Mouse (Mus musculus): Measurements from ENCODE around the gene 1500009C09Rik.
A peak's percentile ranks its signal among the peaks of the same experiment; 100 is the strongest.

1500009C09Rik gene

GRCm38 (mm10) chr15:82247131-82247776 is 4.9 kb upstream of the 1500009C09Rik start:
- DNase-seq (ENCODE audit: low read depth): no peak

- no peak for DNase-seq (ENCODE audit: low read depth)
Measured at GRCm38 (mm10) chr15:82251579-82251978, 618 bp upstream of the 1500009C09Rik start.

GRCm38 (mm10) chr15:82255248-82255647 is 3.1 kb downstream of the 1500009C09Rik start:
- DNase-seq (ENCODE audit: low read depth): no peak

GRCm38 (mm10) chr15:82255944-82256383 is 3.8 kb downstream of the 1500009C09Rik start:
- no peak for DNase-seq (ENCODE audit: low read depth)

GRCm38 (mm10) chr15:82259510-82259909 is 7.3 kb downstream of the 1500009C09Rik start:
- DNase-seq (ENCODE audit: low read depth): peak; percentile 53

- peak; percentile 24 for DNase-seq (ENCODE audit: low read depth)
Measured at GRCm38 (mm10) chr15:82266356-82266755, 14.2 kb downstream of the 1500009C09Rik start.

- no peak for DNase-seq (ENCODE audit: low read depth)
Measured at GRCm38 (mm10) chr15:82268185-82268584, 16.0 kb downstream of the 1500009C09Rik start.

GRCm38 (mm10) chr15:82268783-82269182 is 16.6 kb downstream of the 1500009C09Rik start:
- DNase-seq (ENCODE audit: low read depth): no peak

- DNase-seq (ENCODE audit: low read depth): peak; percentile 35
Measured at GRCm38 (mm10) chr15:82271201-82271600, 19.0 kb downstream of the 1500009C09Rik start.

- no peak for DNase-seq (ENCODE audit: low read depth)
Measured at GRCm38 (mm10) chr15:82272295-82272694, 20.1 kb downstream of the 1500009C09Rik start.

GRCm38 (mm10) chr15:82274593-82274926 is 22.4 kb downstream of the 1500009C09Rik start, which contains the start of gene Sept3:
Sept3 (plus strand) TSS chr15:82274893.
- DNase-seq (ENCODE audit: low read depth): no peak

- no peak for DNase-seq (ENCODE audit: low read depth)
Measured at GRCm38 (mm10) chr15:82274927-82275901, 23.0 kb downstream of the 1500009C09Rik start.

- no peak for DNase-seq (ENCODE audit: low read depth)
Measured at GRCm38 (mm10) chr15:82277591-82277990, 25.4 kb downstream of the 1500009C09Rik start.

GRCm38 (mm10) chr15:82280638-82281037 is 28.4 kb downstream of the 1500009C09Rik start:
- no peak for DNase-seq (ENCODE audit: low read depth)

- DNase-seq (ENCODE audit: low read depth): no peak
Measured at GRCm38 (mm10) chr15:82286157-82286556, 34.0 kb downstream of the 1500009C09Rik start.

GRCm38 (mm10) chr15:82290252-82290651 is 38.1 kb downstream of the 1500009C09Rik start:
- no peak for DNase-seq (ENCODE audit: low read depth)

GRCm38 (mm10) chr15:82292851-82293250 is 40.7 kb downstream of the 1500009C09Rik start:
- DNase-seq (ENCODE audit: low read depth): no peak

- DNase-seq (ENCODE audit: low read depth): no peak
Measured at GRCm38 (mm10) chr15:82293271-82293711, 41.1 kb downstream of the 1500009C09Rik start.

- DNase-seq (ENCODE audit: low read depth): no peak
Measured at GRCm38 (mm10) chr15:82294059-82294458, 41.9 kb downstream of the 1500009C09Rik start.

GRCm38 (mm10) chr15:82298764-82299561 is 46.8 kb downstream of the 1500009C09Rik start, which contains the start of gene Wbp2nl:
Wbp2nl (plus strand) TSS chr15:82298954.
- DNase-seq (ENCODE audit: low read depth): no peak

- no peak for DNase-seq (ENCODE audit: low read depth)
Measured at GRCm38 (mm10) chr15:82307107-82307506, 54.9 kb downstream of the 1500009C09Rik start.

GRCm38 (mm10) chr15:82308416-82308815 is 56.2 kb downstream of the 1500009C09Rik start:
- no peak for DNase-seq (ENCODE audit: low read depth)

Data from c-Kit-positive CD71-positive TER-119-negative erythroid progenitor cells, embryonic 14.5 days (primary cell).